Mouse (Mus musculus) adrenal gland, postnatal 4 days (tissue): Measurements from ENCODE around the gene Gm11213. TPM values are rescaled to one million over a fixed set of nuclear protein-coding genes. Genes with fewer than 3 reads are reported as not detected.

Source experiments
- DNase-seq, 2 experiments: peaks; one replicate each; pipeline ENCODE4 v3.0.0; 2021 to 2022; ENCODE audit warnings: low spot score in 2 of 2, mixed read lengths in 2 of 2
- total RNA-seq, 2 experiments: library from RNA; stranded (reverse); gene quantifications; 2 replicates each; pipeline ENCODE4 v1.2.3; 2021

Gene Gm11213
- total RNA-seq, 2 experiments from 2014 or later: not detected

DNA sequence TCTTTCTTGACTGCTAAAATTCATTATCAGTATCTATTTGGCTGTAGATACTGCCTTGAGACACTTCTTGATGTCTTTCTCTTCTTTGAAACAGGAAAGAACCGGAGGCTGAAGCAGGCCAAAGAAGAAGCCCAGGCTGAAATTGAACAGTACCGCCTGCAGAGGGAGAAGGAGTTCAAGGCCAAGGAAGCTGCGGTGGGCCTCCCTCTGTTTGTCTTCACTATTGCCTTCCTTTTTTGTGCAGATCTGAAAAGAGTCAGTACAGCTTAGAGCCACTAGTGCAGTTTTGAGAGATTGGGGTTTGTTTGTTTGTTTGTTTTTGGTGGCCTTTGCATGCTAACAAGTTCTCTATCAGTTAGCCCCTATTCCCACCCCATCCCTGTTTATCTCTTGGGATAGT lies 56.6 kb downstream of the Gm11213 start:
- no peak for DNase-seq

DNA sequence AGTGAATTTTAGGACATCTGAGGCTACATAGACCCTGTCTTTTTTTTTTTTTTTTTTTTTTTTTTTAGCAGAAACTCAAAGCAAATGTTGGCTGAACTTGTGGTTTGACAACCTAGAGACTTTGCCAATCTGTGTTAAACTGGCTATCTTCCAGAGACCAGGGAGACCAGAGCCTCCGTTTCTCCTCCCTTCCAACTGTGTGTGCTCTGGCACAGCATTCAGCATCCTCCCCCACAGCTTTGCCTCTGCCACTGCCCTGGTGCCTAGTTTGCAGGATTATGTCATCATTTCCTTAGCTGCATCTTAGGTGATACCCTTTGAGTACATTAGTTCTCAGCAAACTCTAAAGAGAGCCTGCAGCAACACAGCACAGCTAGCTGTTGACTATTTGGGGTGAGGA lies 57.3 kb downstream of the Gm11213 start:
- DNase-seq: no peak

Other genes starting within 250 kb of the Gm11213 start
- 1 to 10 TPM; 1.5 to 2.1 TPM for gene Orm3, start 249.1 kb downstream of the Gm11213 start, total RNA-seq
- under 1 TPM in 1 of 2 experiments, not detected in 1; 0.59 TPM for gene Orm2, start 242.8 kb downstream of the Gm11213 start, total RNA-seq
- 1 to 10 TPM; 7.8 to 9.1 TPM for gene Akna, start 201.9 kb downstream of the Gm11213 start, total RNA-seq
- gene Whrn, start 109.3 kb downstream of the Gm11213 start, total RNA-seq: 10 to 100 TPM; 22.6 to 26.4 TPM
- 100 to 1,000 TPM; 148 TPM for gene Atp6v1g1, start 60.5 kb downstream of the Gm11213 start, total RNA-seq
- gene Tmem268, start 46.5 kb downstream of the Gm11213 start, total RNA-seq: 10 to 100 TPM; 10.8 to 14.2 TPM
- gene Tex48, start 17.2 kb upstream of the Gm11213 start, total RNA-seq: not detected
- not detected for gene Gm11214, start 58.1 kb upstream of the Gm11213 start, total RNA-seq
- gene Tnfsf15, start 139.9 kb upstream of the Gm11213 start, total RNA-seq: under 1 TPM; 0.17 to 0.39 TPM